Mouse (Mus musculus): ENCODE data around the gene Vopp1. TPM values are rescaled to one million over a fixed set of nuclear protein-coding genes. Genes with fewer than 3 reads are reported as not detected.

Gene Vopp1
- polyA plus RNA-seq, 1 experiment from 2014 or later, result 266 TPM

DNA sequence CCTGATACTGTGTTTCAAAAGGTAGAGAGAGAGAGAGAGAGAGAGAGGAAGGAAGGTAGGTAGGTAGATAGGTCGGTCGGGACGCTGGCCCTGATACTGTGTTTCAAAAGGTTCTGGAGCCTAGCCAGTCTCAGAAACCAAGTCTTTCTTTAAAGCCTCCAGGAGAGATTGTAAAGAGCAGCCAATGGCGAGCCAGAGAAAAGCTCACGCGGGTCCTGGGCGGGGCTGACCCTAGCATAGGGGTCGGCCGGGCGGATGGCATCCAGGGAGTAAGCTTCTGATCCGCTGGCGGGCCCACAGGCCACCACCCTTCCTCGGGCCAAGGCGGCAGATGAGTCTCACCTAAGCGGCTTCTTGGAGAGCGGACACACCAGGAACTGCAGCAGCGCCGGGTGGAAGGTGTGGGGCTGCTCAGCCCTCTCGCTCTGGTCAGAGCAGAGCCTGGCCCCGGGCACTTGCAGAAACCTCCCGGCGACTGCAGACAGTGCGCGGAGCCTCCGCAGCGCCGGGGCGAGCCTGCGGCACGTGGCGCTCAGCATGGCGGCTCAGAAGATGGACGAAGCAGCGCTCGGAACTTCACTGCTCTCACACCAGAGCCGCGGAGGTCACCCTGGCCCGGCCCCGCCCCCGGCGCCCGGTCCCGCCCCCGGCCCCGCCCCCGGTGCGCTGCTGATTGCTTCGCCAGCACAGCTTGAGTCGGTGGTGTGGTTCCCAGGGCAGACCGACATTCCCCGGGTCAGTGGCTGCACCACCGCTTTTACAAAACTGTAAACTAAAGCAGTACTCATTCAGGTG lies 133.3 kb downstream of the Vopp1 start, which contains the start of gene Pyurf:
Gene Pyurf (minus strand): TSS at position 612 of the 795 bp plus-strand sequence.
- peaks cover 3% of the 10 kb centered on the region; the same call in 1 of the 2 replicates for H3K4me1 ChIP-seq (ENCODE audit: control insufficient read depth, insufficient read depth, low read length)
- no peaks in the 10 kb centered on the region for H3K36me3 ChIP-seq (ENCODE audit: control insufficient read depth, insufficient read depth, low read length)
- H3K4me2 ChIP-seq (ENCODE audit: low read length), result peak within 1 kb of the TSS; percentile 70
- peak within 1 kb of the TSS; percentile 90 for H3K27ac ChIP-seq (ENCODE audit: low read length)
- H3K9ac ChIP-seq (ENCODE audit: low read depth, low read length), result peak within 1 kb of the TSS; percentile 86
- WGBS, result 0% methylated on average over 47 of the region's 52 CpGs
- H3K4me3 ChIP-seq (ENCODE audit: low read depth, low read length), result peak within 1 kb of the TSS; percentile 76
- H3K9me3 ChIP-seq (replicated peaks; ENCODE audit: control insufficient read depth, low read length, poor library complexity, severe bottlenecking), result no peaks in the 10 kb centered on the region
- H3K27me3 ChIP-seq (ENCODE audit: control insufficient read depth, insufficient read depth, low read depth, low read length), result no peaks in the 10 kb centered on the region
- ATAC-seq, result peak; percentile 98

DNA sequence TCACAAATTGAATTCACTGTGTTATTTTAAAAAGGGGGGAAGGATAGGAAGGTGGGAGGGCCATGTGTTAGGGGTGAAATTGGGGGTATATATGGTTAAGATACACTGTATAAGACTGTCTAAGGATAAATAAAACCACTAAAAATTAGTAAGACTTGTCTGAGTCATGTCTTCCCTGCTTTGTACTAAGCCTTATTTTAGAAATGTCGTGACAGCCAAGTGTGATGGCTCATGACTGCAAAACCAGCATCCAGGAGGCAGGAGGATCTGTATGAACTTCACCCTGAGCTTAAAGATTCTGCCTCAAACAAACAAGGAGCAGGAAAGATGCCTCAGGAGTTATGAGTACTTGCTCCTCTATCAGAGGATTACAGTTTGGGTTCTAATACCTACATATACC lies 140.8 kb downstream of the Vopp1 start:
- 86% methylated on average over 1 of the region's 1 CpGs for WGBS
- ATAC-seq, result no peak
- H3K27me3 ChIP-seq (ENCODE audit: control insufficient read depth, insufficient read depth, low read depth, low read length), result no peaks in the 10 kb centered on the region
- H3K27ac ChIP-seq (ENCODE audit: low read length), result no peak overlapping the region
- H3K4me1 ChIP-seq (ENCODE audit: control insufficient read depth, insufficient read depth, low read length), result no peaks in the 10 kb centered on the region
- no peak overlapping the region for H3K4me2 ChIP-seq (ENCODE audit: low read length)
- H3K9ac ChIP-seq (ENCODE audit: low read depth, low read length), result no peak overlapping the region
- H3K9me3 ChIP-seq (replicated peaks; ENCODE audit: control insufficient read depth, low read length, poor library complexity, severe bottlenecking), result 0 out of 2 replicates have a peak, but pooled peaks cover 4% of the 10 kb centered on the region
- no peak overlapping the region for H3K4me3 ChIP-seq (ENCODE audit: low read depth, low read length)
- H3K36me3 ChIP-seq (ENCODE audit: control insufficient read depth, insufficient read depth, low read length), result no peaks in the 10 kb centered on the region

Other genes starting within 250 kb of the Vopp1 start
- gene Herc6, start 244.2 kb downstream of the Vopp1 start, polyA plus RNA-seq (2015; fragmentation: Nextera tagmentation; extraction: Ambion mirVana), result 0.83 and 1.1 TPM in 2 replicates
- gene Pyurf, start 133.1 kb downstream of the Vopp1 start, polyA plus RNA-seq (2015; fragmentation: Nextera tagmentation; extraction: Ambion mirVana), result 13.9 and 15.5 TPM in 2 replicates
- gene Lancl2, start 122.6 kb downstream of the Vopp1 start, polyA plus RNA-seq (2015; fragmentation: Nextera tagmentation; extraction: Ambion mirVana), result 104 and 105 TPM in 2 replicates
- gene Vmn1r21, start 25.2 kb upstream of the Vopp1 start, polyA plus RNA-seq (2015; fragmentation: Nextera tagmentation; extraction: Ambion mirVana), result 0.10 TPM in 1 of 2 replicates, not detected in the other
- not detected in 2 replicates for gene Vmn1r22, start 82.9 kb upstream of the Vopp1 start, polyA plus RNA-seq (2015; fragmentation: Nextera tagmentation; extraction: Ambion mirVana)
- not detected in 2 replicates for gene Vmn1r23, start 101.7 kb upstream of the Vopp1 start, polyA plus RNA-seq (2015; fragmentation: Nextera tagmentation; extraction: Ambion mirVana)
- gene Vmn1r24, start 136.3 kb upstream of the Vopp1 start, polyA plus RNA-seq (2015; fragmentation: Nextera tagmentation; extraction: Ambion mirVana), result not detected in 2 replicates
- not detected in 2 replicates for gene Vmn1r25, start 155.7 kb upstream of the Vopp1 start, polyA plus RNA-seq (2015; fragmentation: Nextera tagmentation; extraction: Ambion mirVana)
- gene Vmn1r26, start 190.0 kb upstream of the Vopp1 start, polyA plus RNA-seq (2015; fragmentation: Nextera tagmentation; extraction: Ambion mirVana), result not detected in 2 replicates